Mouse (Mus musculus): Measurements from ENCODE around the gene Ccdc69.

The Ccdc69 gene

GRCm38 (mm10) chr11:55036601-55037000 lies 41.3 kb downstream of the Ccdc69 start:
- DNase-seq (ENCODE audit: low read depth, low spot score), result peak; percentile 54

GRCm38 (mm10) chr11:55033040-55033660 lies 44.8 kb downstream of the Ccdc69 start, which contains the start of gene Anxa6:
Gene Anxa6, minus strand, starts transcription at chr11:55033445.
- DNase-seq (ENCODE audit: low read depth, low spot score), result peak; percentile 87

GRCm38 (mm10) chr11:55032286-55032685 lies 45.6 kb downstream of the Ccdc69 start:
- DNase-seq (ENCODE audit: low read depth, low spot score), result no peak

GRCm38 (mm10) chr11:55031991-55032280 lies 46.0 kb downstream of the Ccdc69 start:
- no peak for DNase-seq (ENCODE audit: low read depth, low spot score)

GRCm38 (mm10) chr11:55031211-55031990 lies 46.5 kb downstream of the Ccdc69 start:
- DNase-seq (ENCODE audit: low read depth, low spot score), result no peak

DNA sequence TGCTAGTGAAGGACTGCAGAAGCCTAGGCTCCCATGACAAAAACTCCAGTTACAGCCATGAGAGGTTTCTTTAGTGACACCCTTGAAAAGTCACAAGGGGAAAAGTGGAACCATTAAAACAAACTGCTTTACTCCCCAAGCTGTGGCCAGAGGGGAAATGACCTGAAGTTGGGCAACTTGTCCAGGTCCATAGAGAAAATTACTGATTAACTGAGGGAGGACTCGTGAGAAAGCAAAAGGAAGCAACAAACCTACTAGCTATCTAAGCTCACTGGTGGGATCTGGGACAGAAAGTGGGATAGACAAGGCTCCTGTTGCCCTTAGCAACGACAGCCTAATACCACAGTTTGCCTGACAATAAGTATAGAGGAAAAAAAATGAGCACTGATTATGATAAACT lies 49.4 kb downstream of the Ccdc69 start:
- DNase-seq (ENCODE audit: low read depth, low spot score), result no peak

GRCm38 (mm10) chr11:55027204-55027855 lies 50.6 kb downstream of the Ccdc69 start:
- DNase-seq (ENCODE audit: low read depth, low spot score), result no peak

DNA sequence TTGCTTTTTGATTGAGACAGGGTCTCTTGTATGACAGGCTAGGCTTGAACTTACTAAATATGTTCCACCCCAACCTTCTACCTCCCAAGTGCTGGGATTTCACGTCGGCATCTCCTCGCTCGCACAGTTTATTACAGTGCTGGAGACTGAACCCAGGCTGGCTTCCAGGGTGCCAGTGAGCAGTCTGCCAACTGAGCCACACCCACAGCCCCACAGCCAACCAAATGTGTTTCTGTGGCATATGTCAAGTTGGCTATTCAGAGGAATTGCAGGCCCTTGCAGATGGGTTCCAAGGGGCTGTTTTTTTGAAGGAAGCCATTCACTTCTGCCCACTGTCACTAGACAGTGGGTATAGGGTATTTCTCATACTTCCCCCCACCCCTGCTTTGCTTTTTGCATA lies 52.0 kb downstream of the Ccdc69 start:
- no peak for DNase-seq (ENCODE audit: low read depth, low spot score)

GRCm38 (mm10) chr11:55023583-55023982 lies 54.3 kb downstream of the Ccdc69 start:
- DNase-seq (ENCODE audit: low read depth, low spot score), result peak; percentile 38

DNA sequence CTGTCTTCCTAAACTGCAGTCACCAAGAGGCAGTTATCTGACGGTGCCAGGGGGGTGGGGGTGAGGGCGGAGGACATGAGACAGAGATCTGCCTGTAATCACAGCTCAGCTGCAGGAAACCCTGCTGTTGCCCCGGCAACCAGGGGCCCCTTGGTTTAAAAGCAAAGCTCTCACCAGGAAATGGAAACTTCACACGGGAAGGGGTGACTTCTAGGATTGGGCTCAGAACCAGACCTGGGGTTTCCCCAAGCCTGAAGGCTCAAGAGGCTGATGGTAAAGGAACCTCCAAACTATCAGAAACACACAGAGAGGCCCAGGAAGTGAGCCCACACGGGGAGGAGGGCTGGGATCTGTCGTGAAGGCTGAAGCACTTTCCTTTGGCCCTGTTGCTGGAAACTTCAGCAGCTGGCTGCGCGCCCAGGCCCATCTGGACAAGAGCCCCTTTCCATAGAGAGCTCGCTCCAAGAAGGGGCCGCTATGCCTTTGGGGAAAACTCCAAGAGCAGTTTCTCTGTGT lies 54.8 kb downstream of the Ccdc69 start:
- peak; percentile 58 for DNase-seq (ENCODE audit: low read depth, low spot score)

GRCm38 (mm10) chr11:55022508-55022907 lies 55.4 kb downstream of the Ccdc69 start:
- peak; percentile 29 for DNase-seq (ENCODE audit: low read depth, low spot score)

DNA sequence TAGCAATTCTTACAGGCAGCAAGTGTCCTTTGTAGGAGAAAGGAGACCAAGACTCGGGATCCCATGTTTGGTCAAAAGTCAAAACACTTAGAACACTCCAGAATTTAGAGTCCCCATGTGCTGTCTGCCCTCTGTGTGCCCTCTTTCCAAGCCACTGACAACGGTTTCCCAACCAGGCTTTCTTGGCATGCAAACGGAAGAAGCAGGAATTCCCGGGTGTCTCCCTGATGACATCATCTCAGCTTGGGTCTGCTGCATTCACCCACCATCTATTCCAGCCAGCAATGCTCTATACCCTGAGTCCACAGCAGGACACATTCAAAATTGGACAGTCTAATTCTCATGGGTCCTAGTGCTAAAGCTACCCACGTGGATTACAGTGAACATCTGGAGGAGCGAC lies 56.1 kb downstream of the Ccdc69 start:
- no peak for DNase-seq (ENCODE audit: low read depth, low spot score)

DNA sequence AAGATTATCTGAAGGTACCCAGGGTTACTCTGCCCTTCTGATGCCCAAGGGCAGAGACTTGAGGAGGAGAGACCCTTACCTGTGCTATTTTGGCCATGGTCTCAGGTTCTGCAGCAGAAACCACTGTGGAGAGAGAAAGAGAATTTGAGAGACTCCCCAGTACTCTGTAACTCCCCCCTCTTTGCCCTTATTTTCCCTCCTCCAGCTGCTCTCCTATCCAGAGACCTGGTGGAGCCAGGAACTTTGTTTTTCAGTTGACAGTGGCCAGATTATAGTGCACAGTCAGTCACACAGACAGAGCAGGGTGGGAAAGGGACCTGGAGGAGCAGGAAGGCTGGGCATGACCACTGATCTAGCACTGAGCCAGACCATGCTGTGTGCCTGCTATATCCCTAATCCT lies 56.5 kb downstream of the Ccdc69 start:
- DNase-seq (ENCODE audit: low read depth, low spot score), result no peak

DNA sequence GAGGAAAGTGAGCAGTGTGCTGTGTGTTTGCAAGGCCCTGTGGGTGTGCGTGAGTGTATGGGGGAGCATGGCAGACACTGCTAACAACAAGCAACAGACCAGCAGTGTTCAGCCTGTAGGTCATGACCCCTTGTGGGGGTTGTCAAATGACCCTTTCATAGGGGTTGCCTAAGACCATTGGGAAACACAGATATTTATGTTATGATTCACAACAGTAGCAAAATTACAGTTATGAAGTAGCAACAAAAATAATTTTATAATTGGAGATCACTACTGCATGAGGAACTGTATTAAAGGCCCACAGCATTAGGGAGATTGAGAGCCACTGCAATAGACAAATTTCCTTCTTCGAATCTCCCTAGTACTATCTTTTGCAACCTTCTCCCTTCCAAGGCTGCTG lies 58.2 kb downstream of the Ccdc69 start:
- no peak for DNase-seq (ENCODE audit: low read depth, low spot score)

DNA sequence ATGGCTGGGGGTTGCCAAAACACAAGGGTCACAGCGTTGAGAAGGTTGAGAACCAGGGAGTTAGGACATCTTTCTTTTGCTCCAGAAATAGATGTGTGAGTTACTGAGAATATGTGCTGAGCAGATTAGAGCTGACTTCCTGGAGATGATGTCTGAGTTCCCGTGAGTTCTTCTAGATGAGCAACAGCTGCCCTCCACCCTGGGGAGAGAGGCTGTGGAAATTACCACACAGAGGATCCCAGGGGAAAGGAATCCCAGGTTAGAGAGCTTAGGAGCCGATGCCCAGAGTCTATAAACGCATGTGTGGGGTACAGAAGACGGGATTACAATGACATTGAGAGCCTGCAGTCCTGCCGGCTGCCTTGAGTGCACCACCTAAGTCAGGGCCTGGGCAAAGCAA lies 59.9 kb downstream of the Ccdc69 start:
- DNase-seq (ENCODE audit: low read depth, low spot score), result no peak

- DNase-seq (ENCODE audit: low read depth, low spot score), result no peak
Observed at GRCm38 (mm10) chr11:55017201-55017600, 60.7 kb downstream of the Ccdc69 start.

GRCm38 (mm10) chr11:55016758-55017157 lies 61.2 kb downstream of the Ccdc69 start:
- no peak for DNase-seq (ENCODE audit: low read depth, low spot score)

GRCm38 (mm10) chr11:55015831-55016241 lies 62.1 kb downstream of the Ccdc69 start:
- no peak for DNase-seq (ENCODE audit: low read depth, low spot score)

GRCm38 (mm10) chr11:55015264-55015663 lies 62.7 kb downstream of the Ccdc69 start:
- no peak for DNase-seq (ENCODE audit: low read depth, low spot score)

GRCm38 (mm10) chr11:55013802-55014201 lies 64.1 kb downstream of the Ccdc69 start:
- no peak for DNase-seq (ENCODE audit: low read depth, low spot score)

GRCm38 (mm10) chr11:55012551-55013521 lies 65.1 kb downstream of the Ccdc69 start:
- no peak for DNase-seq (ENCODE audit: low read depth, low spot score)
